Mouse (Mus musculus) cerebellum, adult 8-10 months (tissue): ENCODE measurements around the gene Dyrk2.

Experiments
- DNase-seq: peaks from one replicate; pipeline ENCODE4 v3.0.0; 2022

The Dyrk2 gene

GRCm38 (mm10) chr10:118870201-118870980 lies at the start of gene Dyrk2:
Gene Dyrk2, minus strand, starts transcription at chr10:118870209.
- peak; percentile 32 for DNase-seq

- DNase-seq: no peak
These were observed 32.6 kb upstream of the Dyrk2 start for GRCm38 (mm10) chr10:118902625-118903024.

- DNase-seq: no peak
These were observed 23.6 kb upstream of the Dyrk2 start for GRCm38 (mm10) chr10:118893645-118894044.

- no peak for DNase-seq
These were observed 14.1 kb upstream of the Dyrk2 start for GRCm38 (mm10) chr10:118884126-118884525.

DNA sequence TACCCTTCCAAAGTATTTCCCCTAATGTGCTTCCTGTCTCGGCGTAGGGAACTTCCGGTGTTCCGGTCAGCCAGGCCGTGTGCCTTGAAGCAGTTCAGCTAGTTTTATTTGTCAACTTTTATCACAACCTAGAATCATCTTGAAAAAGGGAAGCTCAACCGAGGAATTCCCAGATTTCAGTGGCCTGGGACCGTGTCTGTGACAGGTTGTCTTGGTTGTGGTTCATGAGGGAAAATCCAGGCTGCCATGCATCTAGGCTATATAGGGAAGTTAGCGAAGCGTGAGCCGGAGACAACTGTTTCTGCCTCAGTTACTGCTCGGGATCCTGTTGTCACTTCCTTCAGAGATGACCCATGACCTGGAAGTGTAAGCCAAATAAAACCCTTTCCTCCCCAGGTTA lies 13.3 kb upstream of the Dyrk2 start:
- no peak for DNase-seq

DNA sequence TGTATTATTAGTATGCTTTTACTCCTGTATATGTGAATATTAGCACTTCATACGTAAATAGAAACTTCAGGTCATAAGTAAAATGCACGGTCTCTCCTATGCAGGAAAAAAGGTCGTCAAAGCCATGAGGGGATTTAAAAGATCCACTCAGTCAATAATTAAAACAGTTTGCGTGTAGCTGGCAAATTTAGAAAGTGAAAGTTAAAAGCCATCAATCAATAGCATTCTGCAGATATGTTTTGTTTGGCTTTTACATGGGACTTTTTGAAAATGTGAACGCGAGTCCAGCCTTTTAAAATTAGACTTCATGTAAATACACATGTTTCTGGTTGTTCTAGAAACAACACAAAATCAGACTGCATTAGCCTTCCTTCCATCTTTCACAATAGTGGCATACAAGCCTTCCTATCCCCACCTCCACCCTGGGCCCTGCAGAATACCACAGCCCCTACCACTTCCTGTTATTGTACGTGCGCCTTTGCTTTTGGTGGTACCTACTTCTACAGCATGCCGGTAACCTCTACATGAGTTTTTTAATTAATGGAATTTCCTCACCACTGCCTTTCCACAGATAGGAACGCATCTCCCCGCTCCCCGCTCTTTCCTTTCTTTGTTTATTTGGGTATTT lies 12.4 kb upstream of the Dyrk2 start:
- DNase-seq: no peak

DNA sequence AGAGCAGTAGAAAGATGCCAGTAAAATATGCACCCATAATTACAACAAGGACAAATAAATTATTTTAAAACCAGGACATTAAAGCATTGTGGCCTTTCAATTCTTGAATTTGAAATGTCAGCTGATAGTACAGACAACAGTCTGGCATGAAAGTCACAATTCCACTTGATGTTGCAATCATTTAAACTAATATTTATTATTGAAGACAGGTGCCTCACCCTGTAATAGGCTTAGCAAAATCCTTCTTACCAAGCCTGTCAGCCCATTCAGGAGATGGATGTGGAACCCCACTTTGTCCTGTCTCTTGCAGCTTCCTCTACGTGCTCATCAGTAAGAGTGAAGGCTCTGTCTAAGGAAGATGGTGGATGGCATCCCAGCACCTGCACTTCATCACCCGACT lies 10.8 kb upstream of the Dyrk2 start:
- DNase-seq: no peak

- no peak for DNase-seq
These were observed 2.2 kb upstream of the Dyrk2 start for GRCm38 (mm10) chr10:118872196-118872595.

GRCm38 (mm10) chr10:118869591-118870001 lies 413 bp downstream of the Dyrk2 start:
- DNase-seq: peak; percentile 45

GRCm38 (mm10) chr10:118868601-118869590 lies 1.1 kb downstream of the Dyrk2 start:
- peak; percentile 48 for DNase-seq

GRCm38 (mm10) chr10:118867896-118868600 lies 2.0 kb downstream of the Dyrk2 start:
- DNase-seq: peak; percentile 10

- no peak for DNase-seq
These were observed 2.6 kb downstream of the Dyrk2 start for GRCm38 (mm10) chr10:118867304-118867895.

- DNase-seq: no peak
These were observed 5.0 kb downstream of the Dyrk2 start for GRCm38 (mm10) chr10:118864976-118865375.

DNA sequence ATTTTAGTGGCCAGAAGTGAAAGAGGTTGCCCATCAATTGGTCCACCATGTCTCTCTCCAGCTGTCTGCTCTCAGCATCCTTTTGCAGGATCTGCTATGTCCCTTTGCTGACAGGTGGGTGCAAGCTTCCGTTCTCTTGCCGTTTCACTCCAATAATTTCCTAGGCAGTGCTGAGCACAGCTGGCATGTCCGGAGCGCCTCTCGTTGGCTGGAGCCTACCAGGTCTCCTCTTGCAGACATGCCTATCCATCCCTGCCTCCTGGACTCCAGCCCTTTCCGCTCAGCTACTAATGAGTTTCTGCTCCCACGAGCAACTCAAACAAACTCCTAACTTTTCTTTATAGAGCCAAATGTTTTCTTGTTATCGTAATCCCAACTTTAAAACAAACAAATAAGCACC lies 6.4 kb downstream of the Dyrk2 start:
- no peak for DNase-seq

- DNase-seq: no peak
These were observed 7.8 kb downstream of the Dyrk2 start for GRCm38 (mm10) chr10:118862233-118862632.

GRCm38 (mm10) chr10:118861234-118862025 lies 8.6 kb downstream of the Dyrk2 start:
- DNase-seq: no peak

DNA sequence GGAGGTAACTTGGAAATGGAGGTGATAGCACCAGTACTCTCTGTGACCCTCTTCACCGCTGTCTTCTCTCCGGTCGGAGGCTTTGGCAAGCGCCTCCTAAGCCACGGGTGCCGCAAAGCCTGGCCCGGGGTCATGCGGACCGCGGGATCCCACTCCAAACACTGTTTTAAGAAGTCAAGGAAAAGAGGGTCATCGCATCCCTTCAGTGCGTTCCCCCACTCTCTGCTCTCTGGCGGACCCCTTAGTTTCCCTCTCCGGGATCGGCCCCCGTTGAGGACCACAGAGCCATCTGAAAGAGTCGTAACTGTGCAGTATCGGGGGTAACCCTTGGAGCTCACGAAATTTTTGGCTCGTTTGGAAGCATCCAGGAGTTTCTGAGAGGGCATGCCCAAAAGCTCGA lies 10.4 kb downstream of the Dyrk2 start:
- no peak for DNase-seq

DNA sequence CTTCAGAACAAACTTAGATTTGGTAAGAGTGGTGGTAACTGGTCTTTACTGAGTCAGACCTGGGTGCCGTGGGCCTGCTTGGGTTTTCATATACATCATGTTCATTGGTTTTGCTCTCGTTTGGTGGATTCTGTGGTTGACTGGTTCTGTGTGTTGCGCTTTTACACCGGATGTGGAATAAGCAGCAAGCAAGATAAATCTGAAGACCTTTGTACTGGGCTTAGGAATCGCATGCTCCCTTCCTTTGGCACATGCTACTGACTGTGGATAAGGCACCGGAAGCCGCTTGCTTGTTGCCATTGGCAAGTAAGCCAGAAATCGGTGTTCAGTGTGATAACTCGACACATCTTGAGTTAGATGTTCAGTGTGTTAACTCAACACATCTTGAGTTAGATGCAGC lies 15.4 kb downstream of the Dyrk2 start:
- DNase-seq: no peak

- DNase-seq: no peak
These were observed 17.5 kb downstream of the Dyrk2 start for GRCm38 (mm10) chr10:118852554-118852953.

GRCm38 (mm10) chr10:118848501-118848900 lies 21.5 kb downstream of the Dyrk2 start:
- no peak for DNase-seq

- DNase-seq: no peak
These were observed 22.9 kb downstream of the Dyrk2 start for GRCm38 (mm10) chr10:118846991-118847545.
